Mouse (Mus musculus) spleen, postnatal 10 days (tissue): Measurements from ENCODE around the gene Scyl3.

Experiments used
- DNase-seq, 2 experiments: peaks; one replicate each; pipeline ENCODE4 v3.0.0; 2021 to 2022; ENCODE audit warnings: low spot score in 2 of 2

Scyl3 gene

DNA sequence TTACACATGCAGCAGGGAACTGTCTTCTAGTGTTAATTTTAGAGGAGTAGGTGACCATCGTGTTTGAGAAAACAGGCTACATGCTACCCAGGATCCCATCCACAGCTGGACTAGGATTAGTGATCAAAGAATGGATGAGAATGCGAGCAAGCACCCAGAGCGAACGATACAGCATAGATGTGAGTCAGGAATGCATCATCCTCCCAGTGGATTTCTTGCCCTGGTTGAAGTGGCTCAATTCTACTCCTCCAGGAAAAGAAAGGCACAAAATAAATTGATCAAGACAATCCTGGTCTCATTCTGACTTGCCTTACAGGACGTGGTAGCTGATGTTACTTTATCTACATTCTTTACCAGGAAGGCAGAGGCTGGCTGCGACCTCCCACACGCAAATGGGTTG is at the start of gene Scyl3:
TSS of gene Scyl3 (plus strand) at position 255 of the 400 bp plus-strand sequence.
- DNase-seq = no peak

DNA sequence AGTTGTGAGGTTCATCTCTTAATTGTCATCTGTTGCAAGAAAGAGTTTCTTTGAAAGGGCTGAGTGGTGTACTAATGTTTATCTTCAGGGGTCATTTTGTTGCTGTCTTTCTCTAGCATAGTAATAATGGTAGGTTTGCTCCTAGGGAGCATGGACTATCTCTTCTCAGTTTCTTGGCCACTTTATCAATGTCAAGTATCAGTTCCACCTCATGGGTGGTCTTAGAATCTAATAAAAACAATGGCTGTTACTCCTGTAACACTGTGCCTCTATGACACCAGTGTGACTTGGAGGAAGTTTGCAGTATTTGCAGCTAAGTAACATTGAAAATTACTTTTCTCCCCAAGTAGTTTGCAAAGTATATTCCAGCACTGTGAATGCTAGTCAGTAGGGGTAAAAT is 39.3 kb upstream of the Scyl3 start:
- DNase-seq = no peak

DNA sequence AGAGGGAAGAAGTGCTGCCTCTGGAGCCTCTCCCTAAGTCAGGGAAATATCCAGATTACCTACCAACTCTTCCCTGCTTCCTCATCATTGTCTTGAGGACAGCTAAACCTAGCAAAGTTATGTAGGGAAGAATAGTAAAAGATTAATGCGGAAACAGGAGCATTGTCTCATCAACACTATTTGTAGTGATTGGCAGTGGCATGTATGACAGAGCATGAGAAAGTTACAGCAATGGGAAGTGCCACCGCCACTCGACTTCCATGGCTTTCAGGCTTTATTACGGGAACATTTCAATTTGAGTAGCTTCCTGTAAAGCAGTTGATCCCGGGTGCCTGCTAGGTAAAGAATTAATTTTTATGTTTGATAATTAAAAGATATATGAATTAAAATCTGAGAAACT is 35.6 kb upstream of the Scyl3 start:
- DNase-seq = no peak

DNA sequence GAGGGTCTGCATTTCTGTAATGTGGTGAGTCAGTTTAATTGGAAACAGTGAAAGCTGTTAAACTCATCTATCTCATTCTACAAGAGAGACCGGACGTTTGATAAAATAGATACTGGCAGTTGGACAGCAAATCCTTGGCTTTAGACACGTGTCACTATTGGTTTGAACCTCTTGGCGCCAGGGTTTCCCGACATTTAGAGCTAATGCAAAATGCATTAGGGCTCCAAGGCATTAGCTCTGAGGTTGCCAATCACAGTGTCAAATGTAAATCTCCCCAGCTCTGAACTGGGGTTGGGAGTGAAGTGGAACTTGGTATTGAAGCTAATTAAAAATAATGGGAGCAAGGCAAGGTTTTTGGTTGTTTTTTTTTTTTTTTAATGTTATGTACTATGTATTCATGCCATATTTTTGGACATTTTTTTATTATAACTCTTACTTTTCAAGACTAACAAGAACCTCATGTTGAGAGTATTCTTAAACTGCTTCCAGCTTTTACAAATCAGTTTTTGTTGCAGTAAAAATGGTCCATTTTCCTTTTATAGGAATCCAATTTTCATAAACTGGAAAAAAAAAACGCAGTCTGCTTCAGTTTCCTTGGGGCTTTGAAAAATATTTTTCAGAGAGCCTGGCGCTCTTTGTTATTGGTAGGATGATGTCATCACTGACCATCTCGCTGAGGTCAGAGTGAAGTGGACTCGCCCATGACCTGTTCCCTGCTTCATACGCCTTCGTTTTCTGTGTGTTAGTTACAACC is 34.9 kb upstream of the Scyl3 start:
- no peak for DNase-seq

DNA sequence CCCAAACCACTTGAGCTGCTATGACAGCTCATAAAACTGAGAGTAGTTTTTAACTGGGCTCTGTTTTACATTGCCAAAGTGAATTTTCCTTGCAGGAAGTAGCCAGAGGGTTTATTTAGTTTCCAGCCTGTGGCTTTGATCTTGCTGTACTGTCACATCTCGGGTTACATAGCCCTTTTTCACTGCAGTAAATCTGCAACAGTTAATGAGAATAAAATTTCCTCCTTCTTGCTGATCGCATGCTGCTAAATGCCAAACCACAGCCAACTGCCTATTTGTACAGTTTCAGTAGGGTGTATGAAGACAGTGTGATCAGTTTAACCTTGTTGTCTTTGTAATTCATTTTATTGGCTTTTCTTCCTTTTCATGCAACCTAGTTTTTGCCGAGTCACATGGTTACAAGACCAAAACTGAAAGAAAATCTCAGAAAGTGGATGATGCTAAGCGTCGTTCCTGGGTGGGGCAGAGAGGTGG is 30.6 kb upstream of the Scyl3 start:
- DNase-seq = no peak

DNA sequence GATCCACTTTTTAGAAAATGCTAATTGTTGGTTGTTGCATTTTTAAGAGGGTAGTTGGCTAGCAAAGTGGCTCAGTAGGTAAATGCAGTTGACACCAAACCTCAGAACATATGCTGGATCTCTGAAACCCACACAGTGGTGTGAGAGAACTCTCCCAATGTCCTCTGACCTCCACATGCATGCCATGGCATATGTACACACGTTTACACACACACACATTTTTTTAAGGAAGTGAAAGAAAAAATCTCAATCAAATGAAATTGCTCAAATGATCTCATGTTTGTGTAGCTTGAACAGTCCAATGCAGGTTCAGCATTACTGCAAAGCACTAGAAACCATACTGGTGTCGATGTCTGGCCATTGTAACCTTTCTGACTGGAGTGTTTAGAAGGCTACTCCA is 29.3 kb upstream of the Scyl3 start:
- no peak for DNase-seq

DNA sequence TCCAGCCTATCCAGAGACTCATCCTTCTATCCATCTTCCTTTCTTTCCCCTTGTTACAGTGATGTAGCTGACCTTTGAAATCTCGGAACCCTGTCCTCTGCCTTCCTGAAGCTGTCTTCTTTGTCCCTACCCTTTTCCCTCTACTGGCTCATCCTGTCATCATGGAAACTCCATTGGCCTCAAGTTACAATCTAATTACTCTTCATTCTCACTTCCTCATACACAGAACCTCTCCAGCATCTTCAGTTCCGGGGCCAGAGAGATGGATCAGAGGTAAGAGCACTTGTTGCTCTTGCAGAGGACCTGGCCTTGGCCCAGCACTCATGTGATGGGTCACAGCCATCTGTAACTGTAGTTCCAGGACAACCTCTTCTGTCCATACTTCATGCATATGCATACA is 28.7 kb upstream of the Scyl3 start:
- DNase-seq = no peak

DNA sequence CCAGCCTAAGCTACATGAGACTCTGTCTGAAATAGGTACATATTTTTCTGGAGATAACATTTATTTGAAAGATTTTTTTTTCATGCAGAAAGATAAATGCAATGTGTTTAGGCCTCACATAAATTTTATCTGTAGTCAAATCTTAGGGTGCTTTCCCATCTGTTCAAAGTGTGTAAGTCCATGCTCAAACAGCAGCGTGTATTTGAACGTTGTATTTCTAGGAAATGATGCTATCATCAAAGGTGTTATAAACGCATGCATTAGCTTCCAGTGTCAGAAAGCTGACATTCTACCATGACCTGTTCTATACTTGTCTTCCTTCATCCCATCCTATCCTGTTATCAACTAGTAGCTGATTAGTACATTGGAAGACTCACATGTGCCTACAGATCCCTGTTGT is 25.5 kb upstream of the Scyl3 start:
- no peak for DNase-seq

DNA sequence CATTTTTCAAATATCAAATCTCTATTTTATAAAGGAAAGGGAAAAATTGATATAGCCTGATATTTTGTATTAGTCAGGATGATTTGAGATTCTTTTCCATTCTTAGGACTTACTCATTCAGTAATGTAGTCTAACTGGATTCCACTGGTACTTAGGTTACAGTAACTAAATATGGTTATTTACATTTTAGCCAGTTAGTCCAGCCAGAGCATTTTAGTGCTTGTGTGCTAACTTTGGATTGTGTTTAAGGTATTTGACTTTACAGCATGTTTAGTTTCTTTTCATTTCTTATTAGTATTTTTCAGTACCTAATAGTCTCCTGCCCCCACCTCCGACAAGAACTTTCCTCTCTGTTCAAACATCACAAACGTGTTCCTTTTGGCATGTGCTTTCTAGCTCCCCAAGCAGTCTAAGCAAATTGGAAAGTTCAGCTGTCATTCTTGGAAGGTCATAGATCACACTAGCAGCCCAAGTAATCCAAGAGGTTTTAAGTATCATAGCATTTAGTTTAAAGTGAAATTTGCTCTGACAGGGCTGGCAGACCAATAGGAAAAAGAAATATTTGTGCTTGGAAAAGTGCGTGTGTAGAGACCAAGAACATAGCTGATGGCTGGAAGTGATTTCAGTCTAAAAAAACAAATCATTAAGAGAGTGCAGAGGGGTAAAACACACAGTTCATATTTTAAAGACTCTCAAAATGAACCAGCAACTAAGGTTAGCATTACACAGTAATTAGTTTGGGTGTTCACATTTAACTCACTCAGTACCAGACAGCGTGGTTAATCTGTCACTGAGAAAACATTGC is 21.7 kb upstream of the Scyl3 start:
- DNase-seq = no peak

DNA sequence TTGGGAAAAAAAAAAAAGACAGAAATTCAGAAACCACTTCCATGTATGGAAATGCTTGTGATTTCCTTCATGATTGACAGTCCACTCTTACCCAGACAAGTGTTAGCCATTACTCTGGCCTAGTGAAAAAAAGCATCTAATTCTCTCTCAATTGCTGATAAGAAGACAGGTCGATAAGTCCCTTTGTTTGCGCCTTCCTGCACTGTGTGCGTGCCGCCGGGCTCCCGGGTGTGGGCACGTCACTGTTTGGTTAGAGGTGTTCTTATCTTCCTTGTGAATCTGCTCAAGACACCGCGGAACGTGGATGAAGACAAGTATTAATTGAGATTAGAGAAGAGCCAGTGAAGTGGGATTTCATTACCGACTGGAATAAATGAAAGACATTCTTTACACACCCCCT is 20.5 kb upstream of the Scyl3 start:
- DNase-seq = no peak

DNA sequence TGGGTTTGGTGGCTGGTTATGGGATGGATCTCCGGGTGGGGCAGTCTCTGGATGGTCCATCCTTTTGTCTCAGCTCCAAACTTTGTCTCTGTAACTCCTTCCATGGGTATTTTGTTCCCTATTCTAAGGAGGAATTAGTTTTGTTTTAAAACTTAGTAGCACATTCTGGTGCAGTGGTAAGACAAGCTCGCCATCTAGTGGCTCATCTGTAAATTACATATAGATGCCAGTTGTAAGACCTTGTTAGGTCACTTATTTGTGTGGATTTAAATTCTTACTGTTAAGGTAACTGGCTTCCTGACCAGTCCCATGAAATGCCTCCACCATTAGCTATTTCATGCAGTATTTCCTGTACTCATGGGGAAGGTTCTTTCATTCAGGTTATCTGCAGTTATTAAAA is 18.6 kb upstream of the Scyl3 start:
- peak in 1 of 2 experiments; percentile 26 for DNase-seq

DNA sequence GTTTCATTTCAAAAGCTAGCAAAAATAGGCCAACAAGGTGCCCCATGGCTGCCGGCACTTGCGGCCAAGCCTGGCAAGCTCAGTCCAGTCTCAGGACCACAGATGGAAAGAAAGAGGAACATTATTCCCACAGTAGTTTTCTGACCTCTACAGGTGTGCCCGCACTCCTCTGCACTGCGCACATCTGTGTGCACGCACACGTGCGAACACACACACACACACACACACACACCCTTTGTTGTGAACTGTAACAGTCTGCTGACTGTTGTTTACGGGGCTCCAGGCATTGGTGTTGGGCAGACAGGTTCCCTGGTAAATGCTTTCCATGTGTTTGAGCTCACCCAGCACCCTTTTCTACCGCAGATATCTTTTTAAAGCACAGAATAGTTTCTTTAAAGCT is 18.1 kb upstream of the Scyl3 start:
- DNase-seq = no peak

DNA sequence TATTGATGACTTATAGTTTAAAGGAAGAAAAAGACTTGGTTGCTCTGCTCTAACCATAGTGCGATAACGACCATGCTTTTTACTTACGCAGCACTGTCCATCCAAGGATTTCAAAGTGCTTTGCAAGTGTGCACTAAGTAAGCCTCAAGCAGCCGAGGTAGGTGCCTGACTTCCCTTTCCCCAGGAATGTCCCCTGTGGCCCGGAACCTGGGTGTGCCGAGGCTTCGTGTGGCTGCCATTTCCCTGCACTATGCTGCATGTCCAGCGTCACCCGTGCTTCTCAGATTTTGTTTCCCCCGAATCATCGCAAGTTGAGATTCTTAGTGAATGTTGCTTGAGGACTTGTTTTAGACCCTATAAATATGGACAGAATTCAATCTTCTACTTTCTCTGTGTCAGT is 16.9 kb upstream of the Scyl3 start:
- DNase-seq = no peak

DNA sequence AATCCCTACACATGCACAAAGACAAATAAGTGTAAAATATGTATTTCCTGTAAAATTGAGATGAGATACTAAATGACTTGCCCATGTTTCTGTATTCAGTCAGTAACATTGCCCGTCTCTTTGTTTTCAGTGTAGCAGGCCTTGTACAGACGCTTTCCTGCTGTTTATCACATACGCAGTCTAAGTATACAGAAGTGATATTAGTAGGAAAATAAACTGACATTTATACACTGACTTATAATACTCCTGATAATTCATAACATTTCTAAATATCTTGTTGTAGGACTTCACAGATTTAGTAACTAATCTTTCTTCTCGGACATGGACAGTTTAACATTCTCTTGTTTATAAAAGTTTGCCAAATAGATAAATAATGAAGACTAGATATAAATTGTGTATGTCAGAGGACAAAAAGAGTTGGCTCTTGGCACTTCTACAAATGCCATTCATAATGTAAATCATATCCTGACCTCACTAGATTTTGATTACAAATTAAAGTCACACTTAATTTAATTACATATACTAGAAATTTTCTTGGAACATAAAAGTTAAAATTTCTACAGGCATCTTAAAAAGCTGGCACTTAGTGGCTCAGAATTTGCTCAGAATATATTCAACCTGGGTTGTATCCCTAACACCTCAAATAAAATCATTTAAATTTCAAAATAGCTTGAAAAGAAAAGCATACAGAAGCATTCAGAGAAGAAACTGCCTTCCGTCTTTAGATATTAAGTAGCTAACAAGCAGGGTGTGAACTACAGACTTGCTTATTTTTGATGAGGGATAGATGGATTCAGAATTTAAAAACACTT is 11.3 kb upstream of the Scyl3 start:
- no peak for DNase-seq

DNA sequence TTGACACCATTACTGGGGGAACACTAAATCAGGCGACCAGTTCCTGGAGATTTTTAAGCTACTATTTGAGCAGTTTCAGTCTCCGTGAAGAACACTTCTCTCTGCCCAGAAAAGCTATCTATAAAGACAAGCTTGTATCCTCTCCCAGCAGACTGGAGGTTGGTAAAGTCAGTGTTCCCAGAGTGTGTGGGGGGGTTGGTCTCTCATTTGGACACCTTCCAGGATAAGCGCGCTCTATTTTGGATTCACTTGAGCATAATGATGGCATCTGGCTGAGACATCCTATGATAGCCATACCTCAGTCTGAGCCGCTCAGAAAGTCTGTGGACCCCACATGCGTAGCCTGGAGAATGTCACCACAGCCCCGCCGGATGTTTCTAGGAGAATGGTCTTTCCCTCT is 4.8 kb upstream of the Scyl3 start:
- DNase-seq = no peak

DNA sequence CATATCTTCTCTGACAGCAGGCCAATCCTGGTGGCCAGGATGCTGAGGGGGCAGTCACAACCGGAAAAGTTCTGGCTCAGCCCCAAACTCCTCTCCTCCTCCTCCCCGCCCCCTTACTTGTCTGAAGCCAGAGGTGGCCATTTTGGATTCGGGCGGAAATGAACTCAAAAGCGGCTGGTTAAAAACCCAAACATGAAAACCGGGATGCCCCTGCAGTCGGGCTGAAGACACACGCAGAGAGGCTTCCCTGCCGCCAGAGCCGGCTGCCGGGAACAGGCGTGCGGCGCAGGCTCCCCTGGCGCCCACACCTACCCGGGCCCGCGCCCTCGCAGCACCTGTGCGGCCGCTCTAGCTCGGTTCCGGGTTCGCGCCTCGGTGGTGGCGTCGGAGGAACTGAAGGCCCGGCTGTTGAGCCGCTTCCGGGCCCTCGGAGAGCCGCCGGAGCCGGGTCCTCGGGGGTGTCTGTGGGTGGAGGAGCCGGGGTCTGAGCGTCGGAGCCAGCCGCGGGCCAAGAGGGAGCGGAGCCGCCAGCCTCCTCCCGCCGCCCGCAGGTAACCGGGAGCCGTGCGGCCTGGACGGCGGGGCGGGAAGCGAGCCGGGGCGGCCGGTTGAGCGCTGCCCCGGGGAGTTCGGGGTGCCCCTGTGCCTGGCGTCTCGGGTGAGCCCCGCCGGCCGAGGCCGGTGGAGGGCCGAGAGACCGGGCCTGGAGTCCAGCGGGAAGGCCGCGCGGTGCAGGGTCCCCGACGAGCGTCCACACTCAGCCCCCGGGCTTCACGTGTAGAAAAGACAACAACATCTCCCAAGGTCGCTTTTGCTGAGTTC is 947 bp downstream of the Scyl3 start:
- peak; percentile 79 to 90 for DNase-seq

DNA sequence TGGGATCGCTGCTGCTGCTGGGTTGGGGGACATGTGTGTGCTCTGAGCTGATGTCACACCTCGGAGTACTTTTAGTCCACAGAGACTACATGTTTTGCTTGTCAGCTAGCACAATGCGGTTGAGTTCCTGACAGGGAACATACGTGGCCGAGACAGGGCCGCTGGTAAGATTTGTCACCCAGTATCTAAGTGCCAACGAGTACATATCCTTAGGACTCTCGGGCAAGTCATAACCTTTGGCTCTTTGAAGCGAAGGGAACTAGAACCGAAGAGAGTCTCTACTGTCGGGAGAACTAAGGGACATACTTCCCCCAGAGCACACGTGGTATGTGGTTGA is 1.5 kb downstream of the Scyl3 start:
- DNase-seq = no peak

DNA sequence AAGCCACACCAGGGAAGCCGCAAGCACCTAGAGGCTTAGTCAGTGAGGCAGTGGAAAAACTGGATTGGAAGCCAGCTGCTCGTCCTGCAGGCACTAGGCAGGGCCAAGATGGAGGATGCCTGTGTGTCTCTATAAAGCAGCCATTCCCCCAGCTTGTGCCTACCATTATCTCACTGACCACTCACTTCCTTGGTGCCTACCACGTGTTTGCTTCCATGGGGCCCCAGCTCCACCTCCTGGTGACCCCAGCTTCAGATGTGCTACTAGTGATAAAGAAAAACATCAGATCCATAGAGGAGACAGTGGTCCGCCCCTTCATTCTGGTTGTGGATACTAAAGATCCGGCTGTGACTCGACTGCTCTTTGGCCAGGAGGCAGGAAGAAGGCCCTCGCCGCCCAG is 2.9 kb downstream of the Scyl3 start:
- DNase-seq = no peak

DNA sequence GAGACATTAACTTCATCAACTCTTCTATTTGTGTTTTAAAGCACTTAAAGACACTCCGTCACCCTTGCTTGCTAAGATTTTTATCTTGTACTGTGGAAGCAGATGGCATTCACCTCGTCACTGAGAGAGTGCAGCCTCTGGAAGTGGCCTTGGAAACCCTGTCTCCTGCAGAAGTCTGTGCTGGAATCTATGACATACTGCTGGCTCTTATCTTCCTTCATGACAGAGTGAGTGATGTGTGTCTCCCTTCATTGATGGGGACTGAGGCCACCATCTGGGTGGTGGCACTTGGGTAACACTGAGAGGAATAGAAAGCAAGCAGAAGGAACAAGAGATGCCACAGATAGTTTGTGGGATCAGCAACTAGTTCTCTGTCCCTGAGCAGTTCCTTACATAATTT is 5.7 kb downstream of the Scyl3 start:
- DNase-seq = no peak

DNA sequence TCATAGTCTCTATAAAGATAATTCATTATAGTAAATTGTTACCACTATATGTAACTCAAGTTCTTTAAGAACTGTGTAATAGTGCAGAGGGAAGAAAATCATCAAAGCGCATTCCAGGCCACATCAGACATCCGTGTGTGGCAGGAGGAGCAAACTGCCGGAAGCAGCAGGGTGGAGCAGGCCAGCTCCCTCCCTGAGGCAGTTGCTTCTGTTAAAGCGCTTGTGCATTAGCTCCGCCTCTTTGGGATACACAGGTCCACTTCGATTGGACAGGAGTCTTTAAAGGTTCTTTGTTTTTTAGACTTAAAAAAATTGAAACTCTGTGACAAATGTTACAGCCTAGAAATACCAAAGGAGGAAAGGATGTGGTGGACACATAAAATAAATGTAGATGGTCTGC is 13.2 kb downstream of the Scyl3 start:
- no peak for DNase-seq

DNA sequence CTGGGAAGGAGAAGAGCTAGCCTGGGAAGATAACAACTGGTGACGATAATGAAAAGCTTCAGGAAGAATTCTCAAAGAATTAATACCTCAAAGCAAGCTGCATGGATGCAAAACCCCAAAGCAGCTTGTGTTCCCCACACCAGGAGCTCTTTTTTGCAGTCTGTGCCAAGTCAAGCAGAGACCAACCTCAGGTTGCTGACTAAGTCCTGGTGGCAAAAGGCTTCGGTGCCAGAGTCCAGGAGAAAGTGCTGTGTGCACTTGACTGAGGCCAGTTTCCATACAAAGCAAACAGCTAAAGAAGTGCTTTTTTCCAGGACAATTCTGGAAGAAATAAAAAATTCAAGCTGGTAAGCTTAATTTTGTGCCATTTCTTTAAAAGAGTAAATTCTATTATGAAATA is 24.5 kb downstream of the Scyl3 start:
- no peak for DNase-seq

DNA sequence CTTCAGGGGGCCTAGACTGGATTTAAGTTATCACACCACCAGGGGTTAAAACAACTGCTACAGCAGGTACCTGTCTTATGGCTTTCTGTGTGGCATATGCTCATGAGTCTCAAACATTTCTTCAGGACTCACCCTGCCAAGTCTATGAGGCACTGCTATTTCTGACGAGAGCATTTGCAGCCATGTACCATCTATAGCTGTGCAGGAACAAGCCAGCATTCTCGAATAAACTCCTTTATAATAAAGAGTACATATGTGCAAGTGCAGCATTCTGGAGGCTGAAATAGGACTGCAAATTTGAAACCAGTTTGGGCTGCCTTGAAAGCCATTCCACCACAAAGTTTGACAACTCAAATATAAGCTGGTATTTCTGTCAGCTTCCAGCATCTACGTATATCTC is 29.1 kb downstream of the Scyl3 start:
- DNase-seq = no peak
